Mouse (Mus musculus): ENCODE measurements around the gene Zcwpw1. TPM values are rescaled to one million over a fixed set of nuclear protein-coding genes. Genes with fewer than 3 reads are reported as not detected.
"Not testable (repeated sequence)": the region's sequence is repeated elsewhere in the genome, so short reads cannot be mapped to it uniquely, and the experiment has no call there.

The Zcwpw1 gene
- polyA plus RNA-seq, 1 experiment = 11.3 TPM

- H3K27ac ChIP-seq (ENCODE audit: insufficient read depth, low read length); H3K4me3 ChIP-seq (ENCODE audit: insufficient read depth, low read length); H3K4me1 ChIP-seq (ENCODE audit: control insufficient read depth, insufficient read depth, low read length): not testable (repeated sequence)
Measured at GRCm38 (mm10) chr5:137864008-137864407, 76.4 kb downstream of the Zcwpw1 start.

GRCm38 (mm10) chr5:137868600-137868999 is 81.0 kb downstream of the Zcwpw1 start:
- H3K4me3 ChIP-seq (ENCODE audit: insufficient read depth, low read length); H3K4me1 ChIP-seq (ENCODE audit: control insufficient read depth, insufficient read depth, low read length); H3K27ac ChIP-seq (ENCODE audit: insufficient read depth, low read length): not testable (repeated sequence)

- not testable (repeated sequence) for H3K4me3 ChIP-seq (ENCODE audit: insufficient read depth, low read length); H3K27ac ChIP-seq (ENCODE audit: insufficient read depth, low read length); H3K4me1 ChIP-seq (ENCODE audit: control insufficient read depth, insufficient read depth, low read length)
Measured at GRCm38 (mm10) chr5:137871644-137872380, 84.2 kb downstream of the Zcwpw1 start, which contains the start of gene Pilrb2. TSS of gene Pilrb2 (minus strand) at chr5:137871815.

Other genes with a start within 250 kb of the Zcwpw1 start
- 179 and 199 TPM in 2 replicates for gene Actl6b, start 234.3 kb upstream of the Zcwpw1 start, polyA plus RNA-seq (2012; rRNA removed)
- gene Tfr2, start 218.0 kb upstream of the Zcwpw1 start, polyA plus RNA-seq (2012; rRNA removed) = 22.3 and 25.5 TPM in 2 replicates
- gene Mospd3, start 186.7 kb upstream of the Zcwpw1 start, polyA plus RNA-seq (2012; rRNA removed) = 45.1 and 45.3 TPM in 2 replicates
- 12.6 and 13.6 TPM in 2 replicates for gene Pcolce, start 174.0 kb upstream of the Zcwpw1 start, polyA plus RNA-seq (2012; rRNA removed)
- 0.23 and 0.29 TPM in 2 replicates for gene Fbxo24, start 158.8 kb upstream of the Zcwpw1 start, polyA plus RNA-seq (2012; rRNA removed)
- 11.5 and 15.0 TPM in 2 replicates for gene Lrch4, start 158.7 kb upstream of the Zcwpw1 start, polyA plus RNA-seq (2012; rRNA removed)
- 11.0 and 12.6 TPM in 2 replicates for gene Gm20605, start 158.6 kb upstream of the Zcwpw1 start, polyA plus RNA-seq (2012; rRNA removed)
- 24.6 and 26.0 TPM in 2 replicates for gene Sap25, start 146.5 kb upstream of the Zcwpw1 start, polyA plus RNA-seq (2012; rRNA removed)
- 0.09 and 0.25 TPM in 2 replicates for gene Irs3, start 142.1 kb upstream of the Zcwpw1 start, polyA plus RNA-seq (2012; rRNA removed)
- 35.7 and 36.7 TPM in 2 replicates for gene Agfg2, start 103.1 kb upstream of the Zcwpw1 start, polyA plus RNA-seq (2012; rRNA removed)
- 69.7 and 74.8 TPM in 2 replicates for gene Nyap1, start 46.2 kb upstream of the Zcwpw1 start, polyA plus RNA-seq (2012; rRNA removed)
- gene Tsc22d4, start 42.1 kb upstream of the Zcwpw1 start, polyA plus RNA-seq (2012; rRNA removed) = 365 and 366 TPM in 2 replicates
- 26.9 and 27.6 TPM in 2 replicates for gene Ppp1r35, start 8.9 kb upstream of the Zcwpw1 start, polyA plus RNA-seq (2012; rRNA removed)
- gene Mepce, start 143 bp upstream of the Zcwpw1 start, polyA plus RNA-seq (2012; rRNA removed) = 37.8 and 38.1 TPM in 2 replicates
- 1.1 and 1.3 TPM in 2 replicates for gene Pilra, start 48.5 kb downstream of the Zcwpw1 start, polyA plus RNA-seq (2012; rRNA removed)
- gene Pilrb1, start 70.3 kb downstream of the Zcwpw1 start, polyA plus RNA-seq (2012; rRNA removed) = 0.08 TPM in 1 of 2 replicates, not detected in the other
- 0.42 and 0.44 TPM in 2 replicates for gene Pilrb2, start 84.0 kb downstream of the Zcwpw1 start, polyA plus RNA-seq (2012; rRNA removed)
- gene Cyp3a13, start 133.8 kb downstream of the Zcwpw1 start, polyA plus RNA-seq (2012; rRNA removed) = 1.2 and 1.6 TPM in 2 replicates
- 47.0 and 57.3 TPM in 2 replicates for gene Gjc3, start 175.3 kb downstream of the Zcwpw1 start, polyA plus RNA-seq (2012; rRNA removed)
- gene Azgp1, start 193.7 kb downstream of the Zcwpw1 start, polyA plus RNA-seq (2012; rRNA removed) = 0.10 TPM in 1 of 2 replicates, not detected in the other
- gene Smok3a, start 233.5 kb downstream of the Zcwpw1 start, polyA plus RNA-seq (2012; rRNA removed) = not detected in 2 replicates
- gene Smok3b, start 233.6 kb downstream of the Zcwpw1 start, polyA plus RNA-seq (2012; rRNA removed) = not detected in 2 replicates

Data from cortical plate, adult 2 months (tissue).